Mouse (Mus musculus): ENCODE measurements around the gene Lce3e.

DNA sequence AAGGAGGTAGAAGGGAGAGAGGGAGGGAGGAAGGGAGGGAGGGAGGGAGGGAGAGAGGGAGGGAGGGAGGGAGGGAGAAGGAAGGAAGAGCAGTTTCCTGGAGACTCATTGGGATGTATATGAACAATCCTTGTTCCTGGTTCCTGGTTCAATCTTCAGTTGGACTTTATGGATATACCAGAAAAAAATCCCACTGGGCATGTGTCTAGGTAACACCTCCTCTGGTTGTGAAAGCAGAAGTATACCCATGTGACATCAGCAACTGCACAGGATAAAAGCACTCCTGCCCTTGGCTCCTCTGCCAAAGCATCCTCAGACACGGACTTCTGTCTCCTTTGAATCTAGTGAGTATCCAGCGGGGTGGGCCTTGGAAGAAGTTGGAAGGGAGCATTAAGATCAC lies 34.2 kb upstream of the Lce3e start, which contains the start of gene Lce3b:
- TF ChIP-seq CTCF (IDR thresholded peaks at IDR 0.05; ENCODE audit: low read depth) (no peak), EP300 (optimal IDR thresholded peaks at IDR 0.05) (no peak)

Data from stomach, postnatal 0 days (tissue).